Mouse (Mus musculus) MEL (cell line): ENCODE data around the gene Pigk. TPM values are rescaled to one million over a fixed set of nuclear protein-coding genes. Genes with fewer than 3 reads are reported as not detected.

ENCODE experiments used
- DNase-seq: peaks from one replicate; pipeline ENCODE4 v3.0.0; 2011; ENCODE audit warnings: low read depth, low spot score
- H3K27ac ChIP-seq: 2 replicates; pipeline ENCODE4 v1.5.1; 2012; ENCODE audit warnings: low read depth, mild to moderate bottlenecking, control low read depth, low read length, moderate library complexity; ENCODE audit not compliant: control insufficient read depth
- H3K27me3 ChIP-seq, 2 experiments: fragments of 150-350 bp in 1 of 2; sonication (generic) in 1 of 2; 2 replicates each; pipeline ENCODE4 v1.6.1; 2012; ENCODE audit warnings: low read length in 2 of 2, mild to moderate bottlenecking in 2 of 2, improper control_type of control experiment in 1 of 2, moderate library complexity in 1 of 2; ENCODE audit not compliant: insufficient read depth in 2 of 2, control insufficient read depth in 1 of 2
- H3K36me3 ChIP-seq, 2 experiments: 2 replicates each; pipeline ENCODE4 v1.6.1; 2012 to 2014; ENCODE audit warnings: low read length in 2 of 2, improper control_type of control experiment in 1 of 2, inconsistent platforms in 1 of 2, mild to moderate bottlenecking in 1 of 2; ENCODE audit not compliant: insufficient read depth in 2 of 2, control insufficient read depth in 1 of 2
- H3K4me1 ChIP-seq, 2 experiments: fragments of 150-350 bp in 1 of 2; sonication (generic) in 1 of 2; 2 replicates each; pipeline ENCODE4 v1.6.1; 2012; ENCODE audit warnings: low read length in 2 of 2, improper control_type of control experiment in 1 of 2, mild to moderate bottlenecking in 1 of 2; ENCODE audit not compliant: insufficient read depth in 2 of 2, control insufficient read depth in 1 of 2
- H3K4me3 ChIP-seq, 2 experiments: fragments of 150-350 bp in 1 of 2; sonication (generic) in 1 of 2; 2 replicates each; pipeline ENCODE4 v1.5.1; 2012; ENCODE audit warnings: low read depth in 2 of 2, low read length in 2 of 2, mild to moderate bottlenecking in 2 of 2, moderate library complexity in 2 of 2, control low read depth in 1 of 2, improper control_type of control experiment in 1 of 2; ENCODE audit not compliant: control insufficient read depth in 1 of 2, insufficient read depth in 1 of 2
- H3K79me2 ChIP-seq: 2 replicates; pipeline ENCODE4 v1.6.1; 2012; ENCODE audit warnings: mild to moderate bottlenecking, low read length, moderate library complexity; ENCODE audit not compliant: control insufficient read depth, poor library complexity, insufficient read depth
- H3K9ac ChIP-seq: 2 replicates; pipeline ENCODE4 v1.6.1; 2012; ENCODE audit warnings: low read depth, mild to moderate bottlenecking, control low read depth, low read length, moderate library complexity; ENCODE audit not compliant: control insufficient read depth, poor library complexity, severe bottlenecking
- H3K9me3 ChIP-seq: fragments of 150-350 bp; sonication (generic); replicated peaks from 2 replicates; pipeline ENCODE4 v1.6.1; 2012; ENCODE audit warnings: mild to moderate bottlenecking, low read length, improper control_type of control experiment, moderate library complexity; ENCODE audit not compliant: insufficient read depth
- BHLHE40 ChIP-seq: IDR thresholded peaks from 2 replicates; pipeline ENCODE4 v1.6.1; 2012; ENCODE audit warnings: low read depth, mild to moderate bottlenecking, inconsistent platforms, low read length, improper control_type of control experiment, borderline replicate concordance
- CHD2 ChIP-seq: IDR thresholded peaks from 2 replicates; pipeline ENCODE4 v1.6.1; 2011; ENCODE audit warnings: low read length, improper control_type of control experiment
- CTCF ChIP-seq, 3 experiments: IDR thresholded peaks in 2 of 3; conservative IDR thresholded peaks in 1 of 3; 2 replicates each; pipeline ENCODE4 v1.5.1; 2011 to 2012; ENCODE audit warnings: low read length in 3 of 3, low read depth in 2 of 3, mild to moderate bottlenecking in 2 of 3, improper control_type of control experiment in 1 of 3, inconsistent platforms in 1 of 3, mixed read lengths in 1 of 3, moderate library complexity in 1 of 3; ENCODE audit not compliant: control insufficient read depth in 1 of 3, insufficient read depth in 1 of 3, poor library complexity in 1 of 3, severe bottlenecking in 1 of 3
- E2F4 ChIP-seq: IDR thresholded peaks from 2 replicates; pipeline ENCODE4 v1.6.1; 2011; ENCODE audit warnings: low read depth, low read length, improper control_type of control experiment, borderline replicate concordance
- ELF1 ChIP-seq: IDR thresholded peaks from 2 replicates; pipeline ENCODE4 v1.6.1; 2014; ENCODE audit warnings: low read depth, mild to moderate bottlenecking, inconsistent platforms, low read length, improper control_type of control experiment, moderate library complexity
- EP300 ChIP-seq, 2 experiments: IDR thresholded peaks; 2 replicates each; pipeline ENCODE4 v1.6.1; 2011; ENCODE audit warnings: improper control_type of control experiment in 2 of 2, low read length in 2 of 2, low read depth in 1 of 2, mild to moderate bottlenecking in 1 of 2
- GABPA ChIP-seq: IDR thresholded peaks from 2 replicates; pipeline ENCODE4 v1.6.1; 2012; ENCODE audit warnings: low read depth, mild to moderate bottlenecking, inconsistent platforms, low read length, improper control_type of control experiment, moderate library complexity
- GATA1 ChIP-seq: IDR thresholded peaks from 2 replicates; pipeline ENCODE4 v1.6.1; 2011; ENCODE audit warnings: low read depth, low read length, improper control_type of control experiment
- MAX ChIP-seq: IDR thresholded peaks from 2 replicates; pipeline ENCODE4 v1.6.1; 2011; ENCODE audit warnings: low read length, improper control_type of control experiment
- MXI1 ChIP-seq: IDR thresholded peaks from 2 replicates; pipeline ENCODE4 v1.6.1; 2011; ENCODE audit warnings: mild to moderate bottlenecking, low read depth, low read length, improper control_type of control experiment
- MYC ChIP-seq: IDR thresholded peaks from 2 replicates; pipeline ENCODE4 v1.6.1; 2011; ENCODE audit warnings: low read depth, mild to moderate bottlenecking, low read length, improper control_type of control experiment, moderate library complexity
- NRF1 ChIP-seq: IDR thresholded peaks from 2 replicates; pipeline ENCODE4 v1.6.1; 2014; ENCODE audit warnings: low read depth, mild to moderate bottlenecking, inconsistent platforms, low read length, improper control_type of control experiment, moderate library complexity; ENCODE audit not compliant: poor library complexity, insufficient read depth, severe bottlenecking
- RAD21 ChIP-seq: IDR thresholded peaks from 2 replicates; pipeline ENCODE4 v1.6.1; 2011; ENCODE audit warnings: mild to moderate bottlenecking, low read depth, low read length, improper control_type of control experiment
- RCOR1 ChIP-seq: IDR thresholded peaks from 2 replicates; pipeline ENCODE4 v1.6.1; 2012; ENCODE audit warnings: low read depth, mild to moderate bottlenecking, inconsistent platforms, low read length, improper control_type of control experiment
- SIN3A ChIP-seq: IDR thresholded peaks from 2 replicates; pipeline ENCODE4 v1.6.1; 2012; ENCODE audit warnings: low read length, improper control_type of control experiment, inconsistent platforms
- UBTF ChIP-seq: IDR thresholded peaks from 2 replicates; pipeline ENCODE4 v1.6.1; 2012; ENCODE audit warnings: low read depth, mild to moderate bottlenecking, inconsistent platforms, low read length, improper control_type of control experiment, moderate library complexity, borderline replicate concordance; ENCODE audit not compliant: insufficient read depth
- USF1 ChIP-seq: IDR thresholded peaks from 2 replicates; pipeline ENCODE4 v1.6.1; 2014; ENCODE audit warnings: low read depth, mild to moderate bottlenecking, inconsistent platforms, low read length, improper control_type of control experiment, moderate library complexity
- USF2 ChIP-seq, 2 experiments: IDR thresholded peaks; 2 replicates each; pipeline ENCODE4 v1.6.1; 2011 to 2012; ENCODE audit warnings: improper control_type of control experiment in 2 of 2, low read length in 2 of 2, borderline replicate concordance in 1 of 2, inconsistent platforms in 1 of 2, low read depth in 1 of 2, mild to moderate bottlenecking in 1 of 2; ENCODE audit not compliant: insufficient read depth in 1 of 2
- ZC3H11A ChIP-seq: IDR thresholded peaks from 2 replicates; pipeline ENCODE4 v1.6.1; 2012; ENCODE audit warnings: low read depth, mild to moderate bottlenecking, inconsistent platforms, low read length, improper control_type of control experiment
- ZKSCAN1 ChIP-seq: IDR thresholded peaks from 2 replicates; pipeline ENCODE4 v1.6.1; 2012; ENCODE audit warnings: low read depth, mild to moderate bottlenecking, inconsistent platforms, low read length, improper control_type of control experiment, moderate library complexity
- polyA plus RNA-seq, 2 experiments: library from polyadenylated mRNA; stranded (reverse) in 1 of 2; unstranded in 1 of 2; fragments of >175 nt in 1 of 2; fragments of >200 nt in 1 of 2; gene quantifications; 2 replicates each; pipeline versions ENCODE4 v1.2.1 to v1.2.4; 2012; ENCODE audit warnings: low replicate concordance in 2 of 2, low read depth in 1 of 2; ENCODE audit not compliant: insufficient read length in 2 of 2, insufficient read depth in 1 of 2, missing spikeins in 1 of 2
- total RNA-seq: library from RNA; depleted of rRNA; stranded (reverse); fragments of 300-350 nt; gene quantifications from 2 replicates; pipeline ENCODE4 v1.2.3, GENCODE M21; 2012

Gene Pigk
- total and polyA plus RNA-seq, 3 experiments: 14.6 to 17.8 TPM; not detected in 1

- no peaks in the 10 kb centered on the region for H3K79me2 ChIP-seq
- TF ChIP-seq USF1: no peak
- no peak for TF ChIP-seq GATA1
- no peak for TF ChIP-seq ZKSCAN1
- H3K9me3 ChIP-seq: no peaks in the 10 kb centered on the region
- H3K4me3 ChIP-seq: no peak overlapping the region
- H3K27me3 ChIP-seq: peaks cover 6 to 8% of the 10 kb centered on the region in 2 experiments; a peak in 3 of 4 replicates
- no peak overlapping the region for H3K9ac ChIP-seq
- no peaks in the 10 kb centered on the region for H3K4me1 ChIP-seq
- no peak overlapping the region for H3K27ac ChIP-seq
- no peak for DNase-seq
- H3K36me3 ChIP-seq: no peaks in the 10 kb centered on the region
Measured at GRCm38 (mm10) chr3:152702274-152702843, 11.5 kb upstream of the Pigk start.

DNA sequence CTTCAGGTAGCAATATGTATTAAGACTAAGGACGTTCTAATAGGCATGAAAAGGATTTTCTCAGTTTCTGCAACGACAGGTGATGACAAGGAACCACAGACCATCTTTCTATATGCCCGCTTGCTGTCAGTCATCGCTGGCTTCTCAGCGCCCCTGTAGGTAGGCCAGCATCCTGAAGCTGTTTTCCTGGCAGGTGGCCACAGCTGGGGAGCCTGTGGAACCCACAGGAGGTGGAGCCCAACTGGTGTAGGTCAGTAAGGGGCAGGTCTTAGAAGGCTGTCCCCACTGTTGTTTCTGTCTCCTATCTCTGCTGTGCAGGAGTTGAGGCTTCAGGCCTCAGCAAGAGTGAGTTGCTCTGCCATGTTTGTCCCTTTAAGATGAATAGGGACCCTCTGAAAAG lies 8.1 kb upstream of the Pigk start:
- H3K9me3 ChIP-seq: no peaks in the 10 kb centered on the region
- no peak for DNase-seq
- H3K9ac ChIP-seq: no peak overlapping the region
- peaks cover 6 to 7% of the 10 kb centered on the region in 2 experiments for H3K27me3 ChIP-seq
- H3K36me3 ChIP-seq: no peaks in the 10 kb centered on the region
- no peak overlapping the region for H3K4me3 ChIP-seq
- no peak overlapping the region for H3K27ac ChIP-seq
- no peak for TF ChIP-seq CTCF (IDR thresholded peaks at IDR 0.05 in 2 of 3, conservative IDR thresholded peaks at IDR 0.05 in 1 of 3; ENCODE audit: control insufficient read depth in 1 of 3, insufficient read depth in 1 of 3, low read depth in 2 of 3, low read length in 3 of 3, poor library complexity in 1 of 3, severe bottlenecking in 1 of 3)
- no peak for TF ChIP-seq ZC3H11A
- TF ChIP-seq USF2 (IDR thresholded peaks at IDR 0.05; ENCODE audit: borderline replicate concordance in 1 of 2, insufficient read depth in 1 of 2, low read depth in 1 of 2, low read length in 2 of 2): no peak
- TF ChIP-seq MYC: no peak
- no peak for TF ChIP-seq RCOR1
- no peak for TF ChIP-seq E2F4
- TF ChIP-seq USF1: no peak
- TF ChIP-seq GATA1: no peak
- no peak for TF ChIP-seq GABPA
- no peak for TF ChIP-seq MAX
- no peak for TF ChIP-seq UBTF
- no peak for TF ChIP-seq BHLHE40
- no peak for TF ChIP-seq ELF1
- no peak for TF ChIP-seq NRF1
- TF ChIP-seq CHD2: no peak
- no peak for TF ChIP-seq MXI1
- TF ChIP-seq EP300 (IDR thresholded peaks at IDR 0.05; ENCODE audit: low read depth in 1 of 2, low read length in 2 of 2): no peak
- TF ChIP-seq SIN3A: no peak
- no peak for TF ChIP-seq RAD21
- no peaks in the 10 kb centered on the region for H3K4me1 ChIP-seq
- H3K79me2 ChIP-seq: no peaks in the 10 kb centered on the region
